Mouse (Mus musculus) embryo, embryonic 10 days (tissue): ENCODE measurements at regions not wholly inside any gene's neighbourhood (a gene's known extent, or its start where the extent isn't known, plus 50 kb on each side); places are given as distances from the start of the nearest gene placed in this dataset.

ENCODE experiments used
- DNase-seq: peaks from one replicate; pipeline ENCODE4 v3.0.0-alpha.2; 2015; ENCODE audit warnings: low spot score

DNA sequence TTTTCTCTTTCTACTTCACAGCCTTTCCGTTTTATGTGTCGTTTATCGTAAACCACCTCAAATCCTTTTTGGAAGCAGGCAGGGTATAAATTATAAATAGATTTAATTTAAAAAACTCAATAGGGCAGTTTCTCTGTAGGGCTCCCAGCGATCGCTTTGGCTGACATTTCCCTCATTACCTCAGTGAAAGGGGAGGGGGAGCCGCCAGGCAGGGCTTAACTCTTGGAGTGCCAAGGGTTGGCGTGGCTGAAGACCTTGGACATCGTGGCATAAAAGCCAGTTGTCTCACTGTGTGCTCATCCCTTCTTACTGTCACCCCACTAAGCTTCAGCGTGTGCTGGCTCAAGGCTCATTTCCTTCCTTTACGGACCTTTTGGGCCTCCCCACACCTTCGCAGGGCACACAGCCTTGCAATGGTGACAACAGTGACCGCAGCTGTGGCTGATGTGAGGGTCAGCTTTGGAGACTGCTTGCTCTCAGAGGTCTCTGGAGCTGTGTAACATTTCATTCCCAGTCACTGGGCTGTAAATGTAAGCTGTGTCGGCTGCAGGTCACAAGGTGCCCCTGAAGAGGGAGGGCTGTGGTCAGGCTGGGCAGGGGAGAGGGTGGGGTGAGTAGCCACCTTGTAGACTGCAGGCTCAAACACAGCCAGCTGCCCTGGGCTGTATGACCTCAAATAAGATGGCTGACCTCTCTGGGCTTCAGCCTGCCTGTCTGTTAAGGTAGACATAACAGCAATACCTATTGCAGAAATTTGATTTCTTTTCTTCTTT is 81.6 kb upstream of the Stx16 start:
- peak; percentile 52 for DNase-seq

DNA sequence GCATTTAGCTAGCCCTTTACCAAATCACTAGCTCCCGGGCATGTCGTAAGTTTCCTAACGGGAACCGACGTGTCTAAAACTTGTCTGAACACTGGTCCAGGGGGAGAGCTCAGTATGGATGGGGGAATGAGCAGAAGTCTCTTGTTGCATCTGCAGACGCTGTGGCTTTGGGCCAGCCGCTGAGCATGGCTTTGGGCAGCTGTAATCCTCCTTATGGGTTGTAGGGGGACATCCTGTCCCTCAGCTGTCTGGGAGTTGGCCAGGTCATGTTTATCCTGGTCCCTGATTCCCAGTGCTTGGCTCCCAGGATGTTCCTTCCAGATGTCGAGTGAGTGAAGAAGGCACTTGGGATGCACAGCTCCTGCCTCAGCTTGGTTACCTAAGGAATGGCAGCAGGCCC is 71.4 kb upstream of the Stx16 start:
- no peak for DNase-seq

DNA sequence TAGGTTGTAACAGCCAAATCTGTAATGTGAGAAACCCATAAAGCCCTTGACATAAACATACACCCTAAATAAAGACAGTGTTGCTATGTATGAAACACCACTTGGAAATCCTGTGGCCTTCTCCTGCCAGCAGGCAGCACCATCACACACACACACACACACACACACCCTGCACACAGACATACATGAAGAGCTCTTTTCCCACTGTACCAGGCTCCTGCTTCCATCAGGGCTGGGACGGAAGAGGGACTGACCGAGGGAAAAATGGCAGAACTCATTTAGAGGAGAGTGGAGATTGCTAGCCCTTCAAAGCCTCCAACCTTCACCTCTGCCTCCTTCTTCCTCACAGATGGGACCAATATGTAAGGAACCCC is 68.1 kb upstream of the Stx16 start:
- no peak for DNase-seq

DNA sequence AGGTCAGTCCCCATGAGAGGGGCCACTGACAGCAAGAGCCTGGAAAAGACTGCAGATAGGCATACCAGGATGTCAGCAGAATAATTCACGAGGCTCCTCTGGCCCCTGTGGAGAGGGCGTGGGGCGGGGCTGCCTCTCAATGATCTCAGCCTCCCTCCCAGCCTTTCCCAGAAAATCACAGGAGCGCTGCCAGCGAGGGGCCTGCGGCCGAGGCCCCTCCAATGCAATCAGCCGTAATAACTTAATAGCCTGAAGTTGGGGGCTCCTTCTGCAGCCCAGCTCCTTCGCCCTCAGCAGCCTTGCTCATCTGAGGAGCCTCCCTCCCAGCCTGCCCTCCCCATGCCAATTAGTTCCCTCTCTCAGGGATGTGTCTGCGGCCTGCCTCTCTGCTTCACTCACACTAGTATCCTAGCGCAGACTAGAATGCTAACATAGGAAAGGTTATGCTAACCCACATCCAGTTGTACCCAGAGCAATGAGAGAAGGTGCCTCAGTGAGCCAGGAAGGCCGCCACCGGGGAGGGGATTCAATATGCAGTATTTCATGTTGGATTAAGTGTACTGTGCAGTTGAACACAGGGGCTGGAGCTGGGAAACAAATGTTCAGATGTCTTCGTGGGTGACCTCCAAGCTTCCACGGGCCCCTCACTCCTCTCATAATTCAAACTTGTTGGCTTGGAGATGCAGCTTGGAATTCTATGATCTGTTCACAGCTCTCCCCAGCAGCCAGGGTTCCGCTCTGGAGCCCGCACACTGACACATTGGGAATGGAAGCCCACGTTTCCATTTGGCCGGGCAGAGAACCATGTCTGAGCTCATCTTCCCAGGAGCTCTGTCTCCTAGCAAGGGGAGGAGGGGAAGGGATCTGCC is 67.5 kb upstream of the Stx16 start:
- peak; percentile 73 for DNase-seq

DNA sequence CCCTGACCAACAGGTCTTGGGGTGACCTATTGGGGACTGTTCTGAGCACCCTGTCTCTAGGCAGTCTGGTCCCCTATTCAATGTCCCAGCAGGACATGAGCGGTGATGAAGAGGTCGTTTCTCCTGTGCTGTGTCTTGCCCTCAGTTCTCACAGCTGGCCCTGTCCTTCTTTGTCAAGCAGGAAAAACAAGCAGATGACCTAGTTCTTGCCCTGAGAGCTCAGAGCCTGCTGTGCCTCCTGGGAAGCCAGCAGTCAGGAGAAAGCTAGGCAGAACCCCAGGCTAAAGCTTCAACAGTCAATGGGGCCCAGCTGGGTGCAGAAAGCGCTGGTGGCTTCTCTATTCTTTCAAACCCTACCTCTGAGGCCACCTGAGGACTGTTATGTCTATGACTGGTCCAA is 66.1 kb upstream of the Stx16 start:
- DNase-seq = no peak

DNA sequence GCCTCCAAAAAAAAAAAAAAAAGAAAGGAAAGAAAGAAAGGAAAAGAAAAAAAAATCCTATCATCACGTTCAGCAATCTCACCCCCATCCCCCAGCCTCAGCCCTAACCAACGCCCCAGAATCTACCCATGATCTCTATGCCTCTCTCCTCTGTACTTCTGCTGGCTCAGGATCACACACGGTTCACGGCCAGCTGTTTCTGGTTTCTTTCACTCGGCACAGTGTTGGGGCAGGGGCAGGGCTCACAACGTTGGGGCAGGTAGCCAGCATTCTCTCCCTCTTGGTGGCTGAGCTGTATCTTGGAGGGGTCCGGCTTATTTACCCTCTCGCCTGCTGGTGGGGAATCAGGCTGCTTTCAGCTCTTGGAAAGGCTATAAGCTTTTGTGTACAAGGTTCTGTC is 64.7 kb upstream of the Stx16 start:
- no peak for DNase-seq

DNA sequence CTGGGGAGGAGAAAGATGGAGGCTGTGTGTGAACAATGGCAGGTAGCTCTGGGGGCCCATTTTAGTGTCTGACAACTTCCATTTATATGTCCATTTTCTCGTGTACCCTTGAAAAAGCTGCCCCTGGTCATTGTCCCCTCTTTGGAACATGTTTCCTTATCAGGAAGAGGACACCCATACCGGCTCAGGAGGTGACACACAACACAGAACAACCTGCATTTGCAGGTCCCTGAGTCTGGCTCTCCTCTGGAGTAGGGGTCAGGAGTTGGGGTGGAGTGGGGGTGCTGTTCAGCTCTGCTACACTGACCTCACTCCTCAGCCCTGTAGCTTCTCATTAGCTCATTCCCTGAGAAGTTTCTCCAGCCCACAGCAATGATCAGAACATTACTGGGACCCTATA is 61.7 kb upstream of the Stx16 start:
- DNase-seq = no peak

DNA sequence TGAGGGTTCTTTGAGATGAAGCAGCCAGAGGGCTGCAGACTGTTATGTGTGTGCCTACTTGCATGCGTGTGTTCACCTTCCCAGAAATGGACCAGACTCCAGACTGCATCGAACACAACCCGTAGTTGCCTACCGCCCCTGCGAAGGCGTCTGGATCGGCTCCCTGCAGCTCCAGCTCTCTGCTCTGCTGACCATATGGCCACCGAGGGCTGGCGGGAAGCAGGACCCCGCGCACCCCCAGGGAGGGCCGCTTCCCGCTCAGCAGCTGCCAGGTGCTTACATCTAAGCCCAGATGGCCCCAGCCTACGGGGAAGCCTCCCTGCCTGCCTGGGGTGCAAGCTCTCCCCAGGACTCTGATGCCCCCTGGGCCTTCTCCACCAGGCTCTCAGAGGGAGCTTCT is 60.8 kb upstream of the Stx16 start:
- no peak for DNase-seq

DNA sequence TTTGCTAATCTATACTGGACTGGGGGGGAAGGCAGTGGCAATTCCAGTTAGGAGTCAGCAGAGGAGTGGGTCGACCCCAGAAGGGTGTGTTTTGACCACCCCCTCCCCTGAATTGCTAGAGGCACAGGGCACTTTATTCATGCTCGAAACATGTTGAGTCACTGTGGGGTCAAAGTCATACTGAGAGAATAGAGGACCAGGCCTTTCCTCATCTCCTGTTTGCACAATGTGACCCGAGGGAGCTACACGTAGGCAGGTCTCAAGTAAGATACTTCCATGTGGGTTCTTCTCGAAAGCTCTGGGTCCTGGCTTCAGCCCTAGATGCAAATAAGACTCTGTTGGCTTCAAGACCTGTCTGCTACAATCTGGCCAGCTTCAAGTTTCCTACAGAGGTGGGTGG is 60.0 kb upstream of the Stx16 start:
- no peak for DNase-seq

DNA sequence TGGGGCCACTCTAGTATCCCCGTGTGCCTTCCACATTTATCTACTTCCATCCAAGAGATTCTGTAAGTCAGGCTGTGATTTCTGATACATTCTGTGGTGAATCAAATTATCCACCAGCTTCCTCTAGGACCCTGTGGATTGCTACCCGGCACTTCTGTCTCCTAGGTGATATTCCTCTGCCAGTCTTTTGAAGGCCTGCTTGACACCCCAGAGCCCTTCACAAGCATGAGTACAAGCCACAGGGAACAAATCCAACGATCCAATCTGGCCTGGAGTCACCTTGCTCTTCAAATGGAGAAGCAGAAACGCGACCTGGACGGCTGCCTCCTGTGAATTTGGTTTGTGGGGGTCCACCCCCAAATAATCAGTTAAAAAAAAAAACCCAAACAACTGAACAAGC is 59.1 kb upstream of the Stx16 start:
- DNase-seq = no peak

DNA sequence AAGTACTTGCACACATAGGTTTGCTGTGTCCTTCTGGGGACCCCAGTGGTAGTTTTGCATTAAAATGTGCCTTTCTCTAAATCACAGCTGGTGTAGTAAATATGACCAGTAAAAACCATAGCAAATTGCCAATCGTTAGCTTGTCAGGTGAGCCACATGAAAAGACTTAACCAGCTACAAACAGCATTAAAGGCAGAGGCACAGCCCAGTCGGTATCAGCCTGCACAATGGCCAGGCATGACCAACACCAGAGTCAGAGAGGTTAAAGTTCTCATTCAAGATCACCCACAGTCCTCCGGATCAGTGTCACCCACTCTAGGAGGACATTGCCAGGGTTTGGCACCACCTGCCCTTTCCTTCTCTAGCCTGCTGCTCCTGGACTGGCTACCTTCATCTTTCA is 58.5 kb upstream of the Stx16 start:
- DNase-seq = no peak

DNA sequence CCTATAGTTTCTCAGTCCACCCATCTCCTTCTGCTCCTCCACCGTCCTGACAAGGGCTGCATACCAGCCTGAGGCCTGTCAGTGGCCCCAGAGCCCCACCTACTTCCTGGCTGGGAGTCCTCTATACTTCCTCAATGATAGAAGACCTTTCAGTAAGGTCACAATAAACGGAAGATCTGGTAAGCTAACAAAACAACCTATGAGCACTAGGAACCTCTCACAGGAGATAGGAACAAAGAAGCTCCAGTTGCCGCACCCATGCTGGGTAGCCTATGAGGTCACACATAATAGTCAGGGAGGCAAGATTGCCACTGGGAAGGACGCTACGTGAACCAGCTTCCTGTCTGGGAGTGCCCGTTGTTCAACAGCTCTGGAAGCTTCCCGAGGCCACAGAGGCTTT is 58.1 kb upstream of the Stx16 start:
- DNase-seq = peak; percentile 20

DNA sequence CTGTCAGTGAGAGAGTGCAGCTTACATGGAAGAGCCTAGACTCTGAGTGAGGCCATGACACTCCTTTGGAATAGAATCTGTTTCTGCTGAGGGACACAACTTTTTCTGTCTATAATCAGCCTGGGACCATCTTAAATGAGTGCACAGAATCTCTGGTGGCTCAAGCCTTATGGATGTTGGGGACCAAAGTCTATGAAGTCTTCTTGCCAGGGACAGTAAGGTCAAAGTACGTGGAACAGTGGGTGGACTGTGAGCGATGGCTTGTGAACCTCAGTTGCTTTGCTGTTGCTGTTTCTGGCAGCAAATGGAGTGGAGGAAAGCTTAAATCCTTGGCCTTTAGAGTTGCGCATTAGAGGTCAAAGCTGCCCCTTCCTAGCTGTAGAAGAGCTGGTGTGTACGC is 57.1 kb upstream of the Stx16 start:
- no peak for DNase-seq

DNA sequence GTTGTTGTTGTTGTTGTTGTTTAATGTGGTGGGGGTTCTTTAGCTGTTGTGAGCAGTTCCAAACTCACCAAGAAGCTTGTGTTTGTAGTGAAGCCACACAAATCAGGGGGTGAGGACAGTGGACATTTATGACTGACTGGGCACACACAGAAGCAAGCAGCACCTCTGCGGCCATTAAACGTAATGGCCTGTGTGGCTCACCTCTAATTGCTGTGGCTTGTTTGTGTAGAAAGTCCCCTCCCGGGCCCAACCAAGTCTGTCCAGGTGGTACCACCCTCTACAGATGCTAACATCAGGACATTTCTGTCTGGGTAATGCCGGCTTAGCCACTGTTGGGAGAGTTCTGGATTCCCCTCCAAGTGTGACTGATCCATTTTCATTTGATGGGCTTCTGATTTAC is 56.1 kb upstream of the Stx16 start:
- no peak for DNase-seq

DNA sequence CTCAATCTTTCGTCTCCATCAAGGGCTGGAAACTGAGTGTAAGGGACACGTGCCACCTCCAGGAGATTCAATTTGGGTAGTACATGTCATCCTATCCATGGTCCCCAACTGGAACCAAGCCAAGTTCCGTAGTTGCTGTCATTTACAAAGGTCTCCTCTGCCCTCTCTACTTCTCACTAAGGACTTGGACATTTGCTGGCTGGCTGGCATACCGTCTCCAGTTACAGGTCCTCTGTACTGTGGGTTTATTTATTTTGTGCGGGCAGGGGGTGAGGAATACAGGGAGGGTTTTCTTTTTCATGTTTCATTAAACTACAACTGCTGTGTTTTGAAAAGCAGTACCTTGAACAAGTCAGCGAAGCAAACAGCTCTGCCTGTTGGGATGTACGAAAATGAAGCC is 55.7 kb upstream of the Stx16 start:
- no peak for DNase-seq

DNA sequence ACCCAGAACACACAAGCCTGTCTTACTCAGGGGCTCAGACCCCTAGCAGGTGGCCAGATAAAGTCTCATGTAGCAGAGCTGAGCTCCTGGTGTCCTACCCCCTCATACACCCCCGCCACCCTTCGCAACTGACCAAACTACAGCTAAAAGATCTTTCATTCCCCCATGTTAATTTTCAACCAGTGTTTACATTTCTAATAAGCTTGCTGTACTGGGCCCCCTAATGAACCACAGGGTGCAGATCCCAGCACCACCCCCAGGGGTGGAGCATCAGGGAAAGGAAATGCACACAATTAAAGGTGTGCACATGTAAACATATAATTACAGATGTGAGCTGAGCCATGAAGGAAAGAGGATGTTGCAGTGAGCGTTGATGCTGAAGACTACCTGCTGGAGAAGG is 54.6 kb upstream of the Stx16 start:
- DNase-seq = no peak

DNA sequence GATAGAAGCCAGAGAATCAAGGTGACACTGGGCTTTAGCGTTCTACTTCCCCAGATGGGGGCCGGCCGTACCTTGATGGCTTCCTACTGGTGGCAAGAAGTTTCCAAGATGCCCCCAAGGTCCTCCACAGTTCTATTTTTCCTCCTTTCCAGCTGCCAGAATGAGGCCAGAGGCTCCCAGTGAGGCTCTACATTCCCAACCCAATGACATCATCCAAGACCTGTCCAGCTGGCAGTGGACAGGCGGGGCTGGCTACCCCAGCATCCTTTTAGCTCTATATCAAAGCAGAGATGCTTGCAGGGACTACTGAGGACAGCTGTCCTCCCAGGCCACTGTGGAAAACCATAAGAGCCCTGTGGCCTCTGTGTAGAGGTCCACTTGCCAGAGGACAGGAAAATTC is 53.8 kb upstream of the Stx16 start:
- DNase-seq = no peak

DNA sequence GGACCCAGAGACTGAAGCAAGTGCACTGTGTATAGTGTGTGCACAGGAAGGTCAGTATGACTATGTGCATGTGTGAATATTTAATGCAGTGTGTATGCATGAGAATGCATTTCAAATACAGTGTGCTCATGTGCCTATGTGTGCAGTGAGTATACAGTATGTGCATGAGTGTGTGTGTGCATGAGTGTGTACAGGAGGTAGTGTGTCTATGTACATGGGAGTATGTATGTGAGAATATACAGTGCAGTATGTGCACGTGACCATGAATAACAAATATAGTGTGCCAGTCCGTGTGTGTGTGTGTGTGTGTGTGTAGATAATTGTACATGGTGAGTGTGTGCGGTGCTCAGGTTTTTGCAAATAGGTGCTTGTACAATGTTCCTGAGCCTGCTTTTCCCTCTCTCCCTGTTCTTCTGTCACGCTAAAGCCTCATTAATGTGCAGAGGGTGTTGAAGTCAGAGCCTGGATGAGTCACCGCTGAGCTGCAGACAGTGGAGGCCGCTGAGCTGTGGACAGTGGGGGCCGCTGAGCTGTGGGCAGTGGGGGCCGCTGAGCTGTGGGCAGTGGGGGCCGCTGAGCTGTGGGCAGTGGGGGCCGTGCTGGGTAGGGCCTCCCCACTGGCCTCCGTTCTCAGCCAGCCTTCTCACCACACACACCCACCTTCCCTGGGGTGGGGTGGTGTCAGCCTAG is 50.8 kb upstream of the Stx16 start:
- DNase-seq = no peak
